Mouse (Mus musculus) activated CD4-positive, CD25-positive, alpha-beta regulatory T cell (primary cell): ENCODE measurements around the gene Klhl12. TPM values are rescaled to one million over a fixed set of nuclear protein-coding genes. Genes with fewer than 3 reads are reported as not detected.

Experiments
- polyA plus RNA-seq, 2 experiments: library from polyadenylated mRNA; unstranded; fragments of 100-300 nt; shearing (Covaris generic); gene quantifications; one replicate each; pipeline ENCODE4 v1.2.1; 2017

The Klhl12 gene
- 10 to 100 TPM; 17.2 to 19.3 TPM for polyA plus RNA-seq

GRCm38 (mm10) chr1:134454904-134455824 lies at the start of gene Klhl12:
Gene Klhl12 (plus strand): TSS chr1:134455531.

GRCm38 (mm10) chr1:134415168-134415831 lies 40.0 kb upstream of the Klhl12 start, which contains the start of gene Adipor1:
Gene Adipor1 (plus strand): TSS chr1:134415378.

DNA sequence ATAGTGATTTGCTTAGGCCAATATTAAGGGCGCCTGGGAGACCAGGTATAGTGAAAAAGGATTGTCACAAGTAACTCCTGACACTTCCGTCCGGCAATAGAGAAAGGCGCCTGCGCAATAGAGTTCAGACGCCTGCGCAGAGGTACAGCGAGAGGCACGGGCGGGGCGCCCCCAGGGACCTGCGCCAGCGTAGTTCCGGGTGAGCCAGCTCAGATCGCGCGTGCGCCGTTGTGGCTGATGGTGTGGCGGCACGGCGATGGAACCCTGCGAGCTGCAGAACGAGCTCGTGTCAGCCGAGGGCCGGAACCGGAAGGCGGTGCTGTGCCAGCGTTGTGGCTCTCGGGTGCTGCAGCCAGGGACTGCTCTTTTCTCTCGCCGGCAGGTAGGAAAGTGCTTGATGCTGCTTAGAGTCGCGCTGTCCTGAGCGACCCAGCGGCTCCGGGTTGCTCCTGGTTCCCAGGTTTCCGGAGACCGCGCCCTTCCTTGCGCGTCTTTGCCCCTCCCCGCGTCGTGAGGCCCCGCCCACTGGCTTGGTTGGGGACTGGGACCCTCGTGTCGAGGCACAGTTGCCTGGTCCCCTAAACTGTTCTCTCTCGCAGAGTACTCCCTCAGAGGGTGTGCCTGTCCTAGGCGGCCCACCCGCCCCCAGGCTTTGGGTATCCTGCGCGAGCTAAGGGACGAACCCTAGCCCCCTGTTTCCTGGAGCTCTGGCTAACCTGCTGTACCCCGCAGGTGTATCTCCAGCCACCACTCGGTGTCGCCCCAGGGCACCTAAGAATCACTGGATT lies 39.3 kb downstream of the Klhl12 start, which contains the start of gene Rabif:
Gene Rabif (plus strand): TSS at position 221 of the 788 bp plus-strand sequence.

Other genes starting within 250 kb of the Klhl12 start
- gene Adora1, start 220.1 kb upstream of the Klhl12 start, polyA plus RNA-seq, result under 1 TPM in 1 of 2 experiments, not detected in 1; 0.10 TPM
- not detected for gene Myog, start 165.5 kb upstream of the Klhl12 start, polyA plus RNA-seq
- gene Ppfia4, start 122.6 kb upstream of the Klhl12 start, polyA plus RNA-seq, result under 1 TPM in 1 of 2 experiments, not detected in 1; 0.32 TPM
- gene Tmem183a, start 93.6 kb upstream of the Klhl12 start, polyA plus RNA-seq, result 10 to 100 TPM; 59.5 to 62.0 TPM
- gene 4933406M09Rik, start 69.6 kb upstream of the Klhl12 start, polyA plus RNA-seq, result not detected
- 10 to 100 TPM; 19.6 to 21.5 TPM for gene Cyb5r1, start 50.0 kb upstream of the Klhl12 start, polyA plus RNA-seq
- 10 to 100 TPM; 74.3 to 93.2 TPM for gene Adipor1, start 40.2 kb upstream of the Klhl12 start, polyA plus RNA-seq
- gene Rabif, start 39.1 kb downstream of the Klhl12 start, polyA plus RNA-seq, result 10 to 100 TPM; 42.6 to 45.4 TPM
- gene Mgat4e, start 94.2 kb downstream of the Klhl12 start, polyA plus RNA-seq, result not detected
- 10 to 100 TPM; 39.9 to 46.3 TPM for gene Kdm5b, start 104.6 kb downstream of the Klhl12 start, polyA plus RNA-seq
- gene Syt2, start 191.1 kb downstream of the Klhl12 start, polyA plus RNA-seq, result under 1 TPM in 1 of 2 experiments, not detected in 1; 0.22 TPM